Mouse (Mus musculus): ENCODE data around the gene Wdr72. TPM values are rescaled to one million over a fixed set of nuclear protein-coding genes. Genes with fewer than 3 reads are reported as not detected.

Gene Wdr72
- polyA plus RNA-seq, 1 experiment from 2014 or later: 0.96 TPM

GRCm38 (mm10) chr9:74330706-74331495 is 220.7 kb downstream of the Wdr72 start:
- DNase-seq (ENCODE audit: low spot score) (no peak), ATAC-seq (ENCODE audit: low FRiP score) (no peak)
- 30% methylated on average over 9 of the region's 9 CpGs for whole genome bisulfite sequencing
- Histone ChIP-seq H3K4me1 (replicated peaks; ENCODE audit: control insufficient read depth, insufficient read depth, low read length) (0 out of 2 replicates have a peak, but pooled peaks cover 10% of the 10 kb centered on the region), H3K4me3 (replicated peaks; ENCODE audit: low read length) (no peak overlapping the region), H3K27me3 (ENCODE audit: control insufficient read depth, insufficient read depth, low read length) (no peaks in the 10 kb centered on the region), H3K4me2 (replicated peaks) (no peak overlapping the region), H3K9ac (no peak overlapping the region), H3K9me3 (ENCODE audit: control insufficient read depth, low read length) (no peaks in the 10 kb centered on the region), H3K27ac (no peak overlapping the region), H3K36me3 (replicated peaks; ENCODE audit: control insufficient read depth, insufficient read depth) (no peaks in the 10 kb centered on the region)

GRCm38 (mm10) chr9:74332321-74332720 is 222.2 kb downstream of the Wdr72 start:
- 90% methylated on average over 3 of the region's 3 CpGs for WGBS

More at GRCm38 (mm10) chr9:74332321-74332720, 222.2 kb downstream of the Wdr72 start:
- ATAC-seq (ENCODE audit: low FRiP score): no peak
- Histone ChIP-seq H3K27ac (no peak overlapping the region), H3K36me3 (replicated peaks; ENCODE audit: control insufficient read depth, insufficient read depth) (no peaks in the 10 kb centered on the region), H3K9ac (no peak overlapping the region), H3K27me3 (ENCODE audit: control insufficient read depth, insufficient read depth, low read length) (no peaks in the 10 kb centered on the region), H3K4me3 (replicated peaks; ENCODE audit: low read length) (no peak overlapping the region), H3K4me1 (replicated peaks; ENCODE audit: control insufficient read depth, insufficient read depth, low read length) (0 out of 2 replicates have a peak, but pooled peaks cover 10% of the 10 kb centered on the region), H3K4me2 (replicated peaks) (no peak overlapping the region), H3K9me3 (ENCODE audit: control insufficient read depth, low read length) (no peaks in the 10 kb centered on the region)
- DNase-seq (ENCODE audit: low spot score): no peak

Other genes starting within 250 kb of the Wdr72 start
- 6.7 and 7.1 TPM in 2 replicates for gene Unc13c, start 141.4 kb upstream of the Wdr72 start, polyA plus RNA-seq (2014; fragmentation: Nextera tagmentation; extraction: Ambion mirVana)

All from hindbrain, embryonic 14.5 days (tissue).